Mouse (Mus musculus): ENCODE data around the gene Fam172a.
A peak's percentile ranks its signal among the peaks of the same experiment; 100 is the strongest.

Fam172a gene

GRCm38 (mm10) chr13:77976248-77976647, 274.4 kb downstream of the Fam172a start:
- no peak for DNase-seq (ENCODE audit: low read depth, low spot score)

- DNase-seq (ENCODE audit: low read depth, low spot score), result no peak
These were observed 275.3 kb downstream of the Fam172a start for GRCm38 (mm10) chr13:77977121-77977520.

DNA sequence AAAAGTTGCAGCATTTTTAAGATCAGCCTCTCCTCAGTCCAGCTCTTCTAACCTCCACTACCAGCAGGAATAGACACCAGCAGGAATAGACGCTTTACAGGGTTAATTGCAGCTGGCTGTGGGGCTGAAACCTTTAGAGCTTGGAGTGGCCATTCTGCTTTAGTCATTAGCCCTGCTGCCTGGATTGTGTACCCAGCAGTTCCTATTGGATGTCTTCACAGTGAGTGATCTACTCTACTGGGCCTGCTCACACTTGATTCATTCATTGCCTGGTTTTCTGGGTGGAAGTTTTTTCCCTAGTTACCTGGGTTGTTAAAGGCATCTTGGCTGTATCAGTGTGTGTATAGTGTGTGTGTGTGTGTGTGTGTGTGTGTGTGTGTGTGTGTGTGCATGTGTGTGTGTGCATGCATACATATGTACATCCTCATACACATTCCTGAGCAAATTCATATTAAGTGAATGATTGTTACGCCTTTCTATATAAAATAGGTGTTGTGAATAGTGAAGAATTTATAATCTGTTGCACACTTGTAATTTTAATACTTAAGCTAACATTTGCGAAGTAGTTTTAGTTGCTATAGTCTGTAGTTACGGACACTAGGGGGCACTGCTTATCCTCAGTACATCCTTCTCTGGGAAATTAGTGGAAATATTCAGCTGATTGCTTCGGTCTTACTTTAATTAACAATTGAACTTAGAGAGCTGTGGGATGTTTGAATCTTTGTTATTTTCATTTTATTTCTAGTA, 280.4 kb downstream of the Fam172a start:
- DNase-seq (ENCODE audit: low read depth, low spot score), result peak; percentile 1

GRCm38 (mm10) chr13:77982852-77983202, 281.0 kb downstream of the Fam172a start:
- no peak for DNase-seq (ENCODE audit: low read depth, low spot score)

DNA sequence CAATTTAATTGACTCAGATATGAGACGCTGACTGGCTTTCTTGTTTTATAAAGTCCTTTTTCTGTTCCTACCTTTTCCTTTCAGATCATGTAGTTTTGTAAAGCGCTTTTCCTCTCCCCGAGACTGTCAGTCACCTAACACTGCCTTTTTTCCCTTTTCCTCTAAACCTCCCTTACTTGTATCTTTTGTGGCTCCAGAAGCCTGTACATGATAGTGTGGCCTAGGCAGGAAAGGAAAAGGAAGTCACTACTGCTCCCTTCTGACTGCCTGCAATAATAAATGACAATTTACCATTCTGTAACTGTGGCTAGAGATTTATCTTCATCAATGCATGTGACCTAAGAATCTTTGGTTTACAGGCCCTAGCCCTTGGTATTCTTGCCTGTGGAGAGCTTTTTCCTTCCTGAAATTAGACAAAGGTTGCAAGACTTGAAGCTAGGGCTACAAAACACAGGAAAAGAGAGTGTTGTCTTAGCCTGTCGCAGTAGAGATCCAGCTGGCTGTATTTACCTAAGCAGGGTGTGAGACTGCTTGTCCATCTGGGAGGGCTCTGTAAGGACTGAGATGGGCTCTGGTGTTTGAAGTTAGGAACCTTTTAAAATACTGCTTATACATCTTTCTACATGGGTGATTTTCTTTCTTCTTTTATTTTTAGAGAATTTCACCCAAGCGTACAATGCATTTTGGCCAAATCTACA, 289.5 kb downstream of the Fam172a start:
- no peak for DNase-seq (ENCODE audit: low read depth, low spot score)

DNA sequence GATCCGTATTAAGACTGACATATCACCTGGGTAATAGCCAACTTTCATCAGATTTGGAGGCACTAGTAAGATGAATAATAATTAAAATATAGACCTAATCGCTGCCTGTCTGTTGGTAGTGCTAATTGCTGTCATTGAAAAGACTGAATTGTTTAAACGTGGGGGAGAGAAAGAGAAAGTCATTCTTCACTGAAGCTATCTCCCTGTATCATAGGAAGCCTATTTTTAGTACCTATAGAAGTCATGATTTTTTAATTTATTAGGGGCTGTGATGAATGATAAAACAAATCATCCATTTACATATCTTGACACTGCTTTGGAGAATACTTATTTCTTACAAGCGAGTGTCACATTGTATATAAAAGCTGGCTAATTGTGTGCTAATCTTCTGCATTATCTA, 302.8 kb downstream of the Fam172a start:
- no peak for DNase-seq (ENCODE audit: low read depth, low spot score)

DNA sequence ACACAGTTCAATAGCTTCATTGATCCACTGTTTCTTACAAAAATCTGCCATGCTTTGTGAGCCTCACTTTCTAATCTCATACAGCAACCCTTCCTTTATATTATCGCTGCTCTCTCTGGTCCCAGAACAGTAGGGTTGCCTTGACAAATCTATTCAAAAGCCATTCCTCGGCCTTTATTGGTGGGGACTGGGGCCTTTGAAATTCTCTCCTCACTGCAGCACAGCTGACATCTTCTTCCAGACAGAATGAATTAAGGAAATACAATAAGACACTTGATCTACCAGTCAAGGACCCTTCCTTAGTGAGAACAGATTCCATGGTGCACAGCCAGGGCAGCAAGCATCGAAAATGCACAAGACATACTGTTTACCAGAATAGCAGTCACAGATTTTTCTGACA, 303.5 kb downstream of the Fam172a start:
- DNase-seq (ENCODE audit: low read depth, low spot score), result no peak

- no peak for DNase-seq (ENCODE audit: low read depth, low spot score)
These were observed 308.3 kb downstream of the Fam172a start for GRCm38 (mm10) chr13:78010176-78010575.

GRCm38 (mm10) chr13:78024683-78025294, 323.0 kb downstream of the Fam172a start, which contains the start of gene Pou5f2:
TSS of gene Pou5f2 (plus strand) at chr13:78024902.
- DNase-seq (ENCODE audit: low read depth, low spot score), result no peak

DNA sequence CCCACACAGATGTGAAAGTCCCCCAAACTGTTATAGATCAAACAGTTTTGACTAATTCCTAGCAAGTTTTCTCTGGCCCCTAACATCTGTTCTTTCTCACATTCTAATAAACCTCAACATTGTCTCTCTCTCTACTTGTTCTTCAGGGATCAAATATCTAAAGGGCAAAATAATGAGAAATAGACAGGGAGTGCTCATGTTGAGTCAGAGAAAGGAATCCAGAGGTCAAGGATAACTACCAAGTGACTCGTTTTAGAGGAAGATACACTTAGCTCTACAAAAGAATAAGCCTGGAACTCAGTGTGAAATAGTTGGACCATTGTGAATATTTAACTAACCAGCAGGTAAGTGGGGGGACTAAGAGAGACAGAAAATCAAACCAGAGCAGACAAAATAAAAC, 331.0 kb downstream of the Fam172a start:
- no peak for DNase-seq (ENCODE audit: low read depth, low spot score)

DNA sequence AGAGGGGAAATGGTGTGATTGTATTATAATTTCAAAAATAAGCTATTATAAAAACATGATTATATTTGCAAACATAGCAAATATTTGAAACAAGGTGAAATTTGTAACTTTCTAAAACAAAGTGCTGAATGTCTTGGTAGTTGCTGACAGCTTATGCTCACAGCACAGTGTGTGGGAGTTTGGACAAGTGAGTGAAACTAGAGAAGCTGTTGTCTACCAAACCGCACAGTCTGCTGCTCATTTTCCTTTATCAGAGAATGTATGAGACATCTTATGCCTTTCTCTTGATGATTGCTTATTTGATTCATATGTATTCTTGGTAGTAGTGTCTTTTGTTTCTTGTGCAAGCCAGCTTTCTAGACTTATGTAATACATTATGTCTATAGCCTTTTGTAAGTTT, 335.4 kb downstream of the Fam172a start:
- no peak for DNase-seq (ENCODE audit: low read depth, low spot score)

DNA sequence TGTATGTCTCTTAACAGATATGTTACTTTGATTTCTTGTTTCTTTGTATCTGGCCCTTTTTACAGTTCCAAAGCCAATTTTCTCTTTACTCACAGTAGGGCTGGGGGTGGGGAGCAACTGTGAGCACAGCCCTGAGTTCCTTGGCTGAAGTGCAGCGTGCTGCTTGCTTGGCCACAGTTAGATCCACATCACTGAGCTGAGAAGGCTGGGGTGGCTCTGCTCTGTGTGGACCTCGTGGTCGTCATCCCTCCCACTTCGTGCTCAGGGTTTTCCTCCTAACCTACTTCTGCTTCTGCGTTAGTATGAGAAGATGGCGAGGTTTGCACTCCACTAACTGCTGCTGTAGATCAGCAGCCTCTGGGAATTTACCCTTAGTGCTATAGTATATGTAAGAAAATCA, 341.4 kb downstream of the Fam172a start:
- no peak for DNase-seq (ENCODE audit: low read depth, low spot score)

GRCm38 (mm10) chr13:78045116-78045515, 343.3 kb downstream of the Fam172a start:
- no peak for DNase-seq (ENCODE audit: low read depth, low spot score)

GRCm38 (mm10) chr13:78087751-78088150, 385.9 kb downstream of the Fam172a start:
- DNase-seq (ENCODE audit: low read depth, low spot score), result no peak

- no peak for DNase-seq (ENCODE audit: low read depth, low spot score)
These were observed 388.9 kb downstream of the Fam172a start for GRCm38 (mm10) chr13:78090701-78091100.

- no peak for DNase-seq (ENCODE audit: low read depth, low spot score)
These were observed 390.1 kb downstream of the Fam172a start for GRCm38 (mm10) chr13:78091949-78092348.

GRCm38 (mm10) chr13:78094352-78094751, 392.5 kb downstream of the Fam172a start:
- no peak for DNase-seq (ENCODE audit: low read depth, low spot score)

DNA sequence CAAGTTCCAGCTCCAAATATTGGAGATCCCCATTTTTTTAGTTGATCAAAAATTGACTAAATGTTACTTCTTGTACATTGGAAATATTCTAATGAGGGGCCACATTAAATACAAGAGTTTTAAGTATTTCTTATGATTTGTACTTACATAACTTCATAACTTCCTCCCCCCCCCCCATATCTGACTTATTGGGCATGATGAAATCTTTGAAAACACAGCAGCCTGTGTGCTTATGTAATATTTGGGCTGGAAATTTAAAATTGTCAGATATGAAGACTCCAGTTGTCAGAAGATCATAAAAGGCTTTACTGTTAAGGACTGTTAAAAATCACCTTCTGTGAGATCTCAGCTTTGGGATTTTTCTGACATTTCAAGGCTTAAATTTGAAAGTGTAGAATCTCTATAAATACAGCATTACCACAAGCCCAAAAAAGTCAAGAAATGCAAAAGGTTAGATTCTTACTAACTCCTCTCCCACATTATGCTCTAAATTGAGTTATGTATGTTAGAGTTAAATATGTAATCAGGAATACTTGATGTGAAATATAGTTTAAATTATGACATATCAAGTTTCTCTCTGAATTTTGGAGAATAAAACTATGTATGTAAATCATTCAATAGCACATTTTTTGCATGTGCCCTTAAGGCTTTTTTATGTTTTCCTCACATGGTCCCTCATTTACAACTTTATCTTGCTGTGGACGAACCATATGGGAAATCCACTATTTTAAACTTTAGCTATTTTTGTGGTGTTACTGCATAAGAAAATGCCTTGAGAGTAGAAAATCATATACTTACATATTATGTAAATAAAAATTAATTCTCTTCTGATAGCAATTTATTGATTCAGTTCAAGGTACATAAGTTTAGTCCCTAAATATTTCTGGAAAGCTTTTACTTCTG, 393.5 kb downstream of the Fam172a start:
- no peak for DNase-seq (ENCODE audit: low read depth, low spot score)

DNA sequence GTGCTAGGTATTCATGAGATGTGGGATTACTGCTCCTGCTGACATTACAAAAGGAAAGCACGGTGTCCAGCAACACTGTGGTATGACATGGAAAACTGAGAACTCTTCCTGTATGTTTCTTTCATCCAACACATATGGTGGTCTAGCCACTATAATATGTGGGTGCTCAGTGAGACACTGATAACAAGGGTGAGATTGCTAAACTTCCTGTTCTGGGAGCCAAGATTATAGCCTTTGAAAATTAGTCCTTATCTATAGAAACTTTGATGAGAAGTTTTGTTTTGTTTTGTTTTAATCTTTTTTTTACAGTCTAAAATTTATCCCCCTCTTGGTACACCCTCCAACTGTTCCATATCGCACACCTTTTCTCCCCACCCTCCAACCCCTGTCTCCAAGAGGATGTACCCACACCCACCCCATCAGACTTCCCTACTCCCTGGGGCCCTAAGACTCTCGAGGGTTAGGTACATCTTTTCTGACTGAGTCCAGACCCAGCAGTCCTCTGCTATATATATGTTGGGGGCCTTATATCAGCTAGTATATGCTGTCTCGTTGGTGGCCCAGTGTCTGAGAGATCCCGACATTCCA, 397.1 kb downstream of the Fam172a start:
- DNase-seq (ENCODE audit: low read depth, low spot score), result no peak

DNA sequence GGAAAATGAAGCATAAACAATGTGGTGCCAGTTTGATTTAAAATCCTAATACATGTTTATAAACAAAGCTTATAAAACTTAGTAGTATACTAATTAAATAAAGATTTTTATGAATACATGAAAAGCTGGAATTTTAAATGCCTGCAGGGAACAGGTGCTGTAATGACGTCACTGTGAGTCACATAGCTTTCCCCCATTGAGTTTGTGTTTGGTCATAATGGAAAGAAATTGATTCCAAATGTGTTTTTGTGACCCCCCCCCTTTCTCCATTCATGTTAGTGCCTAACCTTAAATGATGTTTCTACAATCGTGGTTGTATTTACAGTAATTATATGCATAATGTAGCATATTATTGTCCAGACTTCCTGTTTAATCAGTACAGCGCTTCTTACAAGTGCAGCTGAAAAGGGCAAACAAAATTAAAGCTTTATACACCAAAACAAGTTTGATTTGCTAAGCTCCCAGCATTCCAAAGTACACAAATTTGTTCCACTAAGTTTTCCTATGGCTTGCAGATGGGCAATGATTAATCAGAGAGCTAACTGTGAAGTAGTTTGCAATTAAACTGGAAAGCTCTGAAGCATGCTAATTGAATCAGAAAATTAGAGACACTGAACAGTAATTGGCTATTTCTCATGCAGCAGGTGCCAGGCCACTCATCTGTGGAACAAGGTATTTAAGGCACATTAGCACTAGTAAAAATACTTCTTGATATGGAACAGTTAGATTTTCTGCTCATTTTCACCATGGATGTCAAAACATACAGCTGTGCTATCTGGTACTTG, 398.1 kb downstream of the Fam172a start:
- no peak for DNase-seq (ENCODE audit: low read depth, low spot score)

GRCm38 (mm10) chr13:78100664-78101063, 398.8 kb downstream of the Fam172a start:
- DNase-seq (ENCODE audit: low read depth, low spot score), result no peak

Measured in skeletal muscle tissue, adult 2 months (tissue).